Mouse (Mus musculus): Measurements from ENCODE around the gene Armc8. TPM values are rescaled to one million over a fixed set of nuclear protein-coding genes. Genes with fewer than 3 reads are reported as not detected.

Gene Armc8
- polyA plus RNA-seq, 1 experiment from 2014 or later: 40.7 TPM

Other genes with a start within 250 kb of the Armc8 start
- gene Esyt3, start 210.3 kb downstream of the Armc8 start, polyA plus RNA-seq (2016; fragmentation: Nextera tagmentation; extraction: Ambion mirVana): 0.27 and 0.52 TPM in 2 replicates
- gene Mras, start 131.5 kb downstream of the Armc8 start, polyA plus RNA-seq (2016; fragmentation: Nextera tagmentation; extraction: Ambion mirVana): 28.1 and 36.2 TPM in 2 replicates
- 0.83 and 1.4 TPM in 2 replicates for gene Nme9, start 117.4 kb downstream of the Armc8 start, polyA plus RNA-seq (2016; fragmentation: Nextera tagmentation; extraction: Ambion mirVana)
- gene Dbr1, start 6.9 kb upstream of the Armc8 start, polyA plus RNA-seq (2016; fragmentation: Nextera tagmentation; extraction: Ambion mirVana): 28.7 and 29.7 TPM in 2 replicates
- gene A4gnt, start 43.6 kb upstream of the Armc8 start, polyA plus RNA-seq (2016; fragmentation: Nextera tagmentation; extraction: Ambion mirVana): not detected in 2 replicates
- 16.9 and 18.6 TPM in 2 replicates for gene Dzip1l, start 60.6 kb upstream of the Armc8 start, polyA plus RNA-seq (2016; fragmentation: Nextera tagmentation; extraction: Ambion mirVana)
- gene Cldn18, start 148.4 kb upstream of the Armc8 start, polyA plus RNA-seq (2016; fragmentation: Nextera tagmentation; extraction: Ambion mirVana): not detected in 2 replicates

Data from hindbrain, embryonic 12.5 days (tissue).